ENCODE assay signal across 18 mouse cellular contexts in genomic region chr10:86468612-86469546, GRCm38 (mm10).
"Had no signal": no experiment of that assay in that cellular context is flagged by ENCODE, and none has a peak within 500 bp of the region (broad histone marks: within the 10 kb centered on the region; RNA-seq: fewer than 3 reads in every experiment).

No protein-coding gene starts in this region.

- H3K27ac ChIP-seq: intestine, embryonic 15.5 days; kidney, embryonic 15.5 days; left cerebral cortex, adult 2 months; liver, embryonic 13.5 days; lung, embryonic 15.5 days; midbrain, embryonic 12.5 days; midbrain, embryonic 15.5 days; neural tube, embryonic 12.5 days; neural tube, embryonic 15.5 days had no signal

- H3K9me3 ChIP-seq: intestine, embryonic 15.5 days; kidney, embryonic 15.5 days; liver, embryonic 13.5 days; lung, embryonic 15.5 days; midbrain, embryonic 12.5 days; midbrain, embryonic 15.5 days; neural tube, embryonic 12.5 days; neural tube, embryonic 15.5 days had no signal

- ATAC-seq: intestine, embryonic 15.5 days; midbrain, embryonic 15.5 days had no signal

- H3K27me3 ChIP-seq: intestine, embryonic 15.5 days; kidney, embryonic 15.5 days; liver, embryonic 13.5 days; lung, embryonic 15.5 days; midbrain, embryonic 12.5 days; midbrain, embryonic 15.5 days; neural tube, embryonic 12.5 days; neural tube, embryonic 15.5 days had no signal

- H3K9ac ChIP-seq: intestine, embryonic 15.5 days; kidney, embryonic 15.5 days; liver, embryonic 13.5 days; lung, embryonic 15.5 days; midbrain, embryonic 12.5 days; midbrain, embryonic 15.5 days; neural tube, embryonic 12.5 days; neural tube, embryonic 15.5 days had no signal

- H3K4me1 ChIP-seq: intestine, embryonic 15.5 days; kidney, embryonic 15.5 days; liver, embryonic 13.5 days; midbrain, embryonic 12.5 days; midbrain, embryonic 15.5 days; neural tube, embryonic 12.5 days; neural tube, embryonic 15.5 days had no signal

- H3K4me3 ChIP-seq: intestine, embryonic 15.5 days; kidney, embryonic 15.5 days; left cerebral cortex, adult 2 months; liver, embryonic 13.5 days; lung, embryonic 15.5 days; midbrain, embryonic 12.5 days; midbrain, embryonic 15.5 days; neural tube, embryonic 12.5 days; neural tube, embryonic 15.5 days had no signal

- H3K36me3 ChIP-seq: intestine, embryonic 15.5 days; liver, embryonic 13.5 days; lung, embryonic 15.5 days; midbrain, embryonic 12.5 days; neural tube, embryonic 12.5 days had no signal

- DNase-seq: kidney, adult 11 months; kidney, adult 8-10 months; kidney, postnatal 10 days; kidney, postnatal 36 days; layer of hippocampus, postnatal 36 days; liver, embryonic 13.5 days; retina, postnatal 1 day; spleen, adult 18-20 months; thymus, adult 18-20 months; thymus, postnatal 36 days had no signal

- H3K4me2 ChIP-seq: intestine, embryonic 15.5 days; kidney, embryonic 15.5 days; liver, embryonic 13.5 days; lung, embryonic 15.5 days; midbrain, embryonic 12.5 days; midbrain, embryonic 15.5 days; neural tube, embryonic 12.5 days; neural tube, embryonic 15.5 days had no signal
